Mouse (Mus musculus) central nervous system, embryonic 18 days (tissue): ENCODE data around the gene Dppa4. TPM values are rescaled to one million over a fixed set of nuclear protein-coding genes. Genes with fewer than 3 reads are reported as not detected.

Source experiments
- polyA plus RNA-seq: library from polyadenylated mRNA; depleted of rRNA; stranded (reverse); fragments of >200 nt; gene quantifications from 2 replicates; pipeline ENCODE4 v1.2.3, GENCODE M21; 2012; rRNA removed

Dppa4 gene
- not detected in 2 replicates for polyA plus RNA-seq

DNA sequence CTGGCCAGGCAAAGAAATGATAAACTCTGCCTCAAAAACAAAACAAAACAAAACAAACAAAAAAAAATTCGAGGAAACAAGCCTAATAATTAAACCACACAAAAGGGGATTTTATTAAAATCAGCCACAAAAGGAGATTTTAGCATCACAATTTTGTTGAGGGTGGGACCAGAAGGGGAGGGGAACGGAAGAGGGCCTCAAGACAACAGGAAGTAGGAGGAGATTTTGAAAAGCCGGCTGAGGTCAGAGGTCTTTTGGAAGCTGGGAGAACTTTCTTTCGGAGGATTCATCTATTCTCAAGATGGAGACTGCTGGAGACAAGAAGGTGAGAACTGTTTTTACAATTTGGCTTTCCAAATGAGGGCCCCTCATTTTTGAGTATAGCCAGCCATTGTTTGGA lies at the start of gene Dppa4:
Gene Dppa4, plus strand, starts transcription at position 217 of the 400 bp plus-strand sequence.

DNA sequence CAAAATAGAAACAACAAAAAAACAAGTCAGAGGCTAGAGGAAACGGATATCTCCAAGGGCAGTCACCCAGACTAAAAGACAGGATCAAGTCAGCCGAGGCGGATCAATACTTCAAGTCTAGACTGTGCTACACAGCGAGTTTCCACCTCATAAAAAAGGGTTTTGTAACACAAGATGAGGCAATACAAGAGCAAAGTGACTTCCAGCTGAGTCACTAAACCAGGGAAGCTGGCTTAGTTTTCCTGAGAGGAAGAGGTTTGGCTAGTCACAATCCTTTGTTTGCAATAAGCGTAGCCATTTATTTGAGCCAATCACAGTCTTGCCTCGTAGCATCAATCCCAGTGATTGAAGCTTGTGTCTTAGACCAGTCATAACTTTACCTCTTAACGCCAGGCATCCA lies 20.0 kb downstream of the Dppa4 start, which contains the start of gene Dppa2:
Gene Dppa2, plus strand, starts transcription at position 400 of the 400 bp plus-strand sequence.

Other genes with a start within 250 kb of the Dppa4 start
- gene Dppa2, start 20.2 kb downstream of the Dppa4 start, polyA plus RNA-seq: not detected in 2 replicates
- gene Gm5485, start 128.7 kb downstream of the Dppa4 start, polyA plus RNA-seq: not detected in 2 replicates
- gene Morc1, start 147.5 kb downstream of the Dppa4 start, polyA plus RNA-seq: 0.04 and 0.09 TPM in 2 replicates